Mouse (Mus musculus) stomach, postnatal 0 days (tissue): ENCODE measurements at regions not wholly inside any gene's neighbourhood (a gene's known extent, or its start where the extent isn't known, plus 50 kb on each side); places are given as distances from the start of the nearest gene placed in this dataset.

Experiments used
- CTCF ChIP-seq: IDR thresholded peaks from 2 replicates; pipeline ENCODE4 v1.5.1; 2016; ENCODE audit warnings: antibody characterized with exemption, low read depth, mild to moderate bottlenecking, moderate library complexity
- EP300 ChIP-seq: optimal IDR thresholded peaks from 2 replicates; pipeline ENCODE3; 2016; ENCODE audit warnings: antibody characterized with exemption

- TF ChIP-seq EP300 (no peak), CTCF (peak; percentile 69)
Measured at GRCm38 (mm10) chr5:43357100-43357680, 124.2 kb downstream of the Cpeb2 start.
